ENCODE assay signal across 16 mouse cellular contexts in genomic region chr9:34921941-34922340, GRCm38 (mm10).
DNase-seq lines count a peak whose midpoint lies in the region; ATAC-seq and TF ChIP-seq lines count a peak whose summit lies in the region.
"Had no signal": no experiment of that assay in that cellular context is flagged by ENCODE, and none has a peak within 500 bp of the region (broad histone marks: within the 10 kb centered on the region; RNA-seq: fewer than 3 reads in every experiment).

No protein-coding gene starts in this region.

- TF ChIP-seq CTCF in layer of hippocampus, adult 2 months (conservative IDR thresholded peaks at IDR 0.05): no peak

- no peaks in the 10 kb centered on the region for H3K27me3 ChIP-seq in forebrain, embryonic 15.5 days
- no peaks in the 10 kb centered on the region for H3K27me3 ChIP-seq in forebrain, embryonic 11.5 days (ENCODE audit: control insufficient read depth, insufficient read depth, low read length)
- no peaks in the 10 kb centered on the region for H3K27me3 ChIP-seq in embryonic facial prominence, embryonic 12.5 days
- H3K27me3 ChIP-seq: heart, embryonic 15.5 days had no signal

- WGBS in forebrain, embryonic 15.5 days: 50% methylated on average over 1 of the region's 1 CpGs
- 86% methylated on average over 1 of the region's 1 CpGs for WGBS in forebrain, embryonic 11.5 days
- 81% methylated on average over 1 of the region's 1 CpGs for WGBS in embryonic facial prominence, embryonic 12.5 days

- no peak overlapping the region for H3K9ac ChIP-seq in forebrain, embryonic 15.5 days (replicated peaks)
- H3K9ac ChIP-seq in forebrain, embryonic 11.5 days (ENCODE audit: low read length): no peak overlapping the region
- no peak overlapping the region for H3K9ac ChIP-seq in embryonic facial prominence, embryonic 12.5 days
- H3K9ac ChIP-seq: heart, embryonic 15.5 days had no signal

- H3K27ac ChIP-seq in forebrain, embryonic 15.5 days (replicated peaks): peak overlapping the region; percentile 44; the same call in 1 of the 2 replicates
- H3K27ac ChIP-seq in forebrain, embryonic 11.5 days (ENCODE audit: low read depth, low read length): no peak overlapping the region
- H3K27ac ChIP-seq in layer of hippocampus, adult 2 months: peak overlapping the region; percentile 63
- H3K27ac ChIP-seq in embryonic facial prominence, embryonic 12.5 days: no peak overlapping the region
- H3K27ac ChIP-seq: heart, embryonic 15.5 days; kidney, postnatal 0 days; midbrain, embryonic 10.5 days had no signal

- H3K4me2 ChIP-seq in forebrain, embryonic 15.5 days (replicated peaks): no peak overlapping the region
- no peak overlapping the region for H3K4me2 ChIP-seq in forebrain, embryonic 11.5 days (ENCODE audit: low read depth, low read length, severe bottlenecking)
- no peak overlapping the region for H3K4me2 ChIP-seq in embryonic facial prominence, embryonic 12.5 days (replicated peaks)
- H3K4me2 ChIP-seq: heart, embryonic 15.5 days had no signal

- peaks cover 41% of the 10 kb centered on the region for H3K4me1 ChIP-seq in forebrain, embryonic 15.5 days
- no peaks in the 10 kb centered on the region for H3K4me1 ChIP-seq in forebrain, embryonic 11.5 days (replicated peaks; ENCODE audit: control insufficient read depth, insufficient read depth, low read length)
- H3K4me1 ChIP-seq in embryonic facial prominence, embryonic 12.5 days: no peaks in the 10 kb centered on the region
- H3K4me1 ChIP-seq: heart, embryonic 15.5 days had no signal

- DNase-seq in forebrain, embryonic 11.5 days (ENCODE audit: low spot score): no peak
- no peak for DNase-seq in layer of hippocampus, adult 2 months (ENCODE audit: low spot score in 2 of 2)
- no peak for DNase-seq in layer of hippocampus, adult 9-11 months
- DNase-seq in NIH3T3 (ENCODE audit: low read depth): peak; percentile 74
- DNase-seq in frontal cortex, postnatal 14 days (ENCODE audit: low spot score in 2 of 2): no peak
- DNase-seq: cerebellum, adult 18-20 months; heart, adult 11 months; lung, adult 18-20 months; lung, postnatal 36 days; thymus, postnatal 4 days had no signal

- no peaks in the 10 kb centered on the region for H3K36me3 ChIP-seq in forebrain, embryonic 15.5 days
- H3K36me3 ChIP-seq in forebrain, embryonic 11.5 days (ENCODE audit: control insufficient read depth, insufficient read depth, low read length): no peaks in the 10 kb centered on the region
- H3K36me3 ChIP-seq in embryonic facial prominence, embryonic 12.5 days: no peaks in the 10 kb centered on the region
- H3K36me3 ChIP-seq: heart, embryonic 15.5 days; midbrain, embryonic 10.5 days had no signal

- no peaks in the 10 kb centered on the region for H3K9me3 ChIP-seq in forebrain, embryonic 15.5 days
- H3K9me3 ChIP-seq in forebrain, embryonic 11.5 days (ENCODE audit: control insufficient read depth, low read length): no peaks in the 10 kb centered on the region
- H3K9me3 ChIP-seq in embryonic facial prominence, embryonic 12.5 days: no peaks in the 10 kb centered on the region
- H3K9me3 ChIP-seq: heart, embryonic 15.5 days; midbrain, embryonic 10.5 days had no signal

- no peak overlapping the region for H3K4me3 ChIP-seq in forebrain, embryonic 15.5 days
- H3K4me3 ChIP-seq in forebrain, embryonic 11.5 days (ENCODE audit: low read depth, low read length): no peak overlapping the region
- no peak overlapping the region for H3K4me3 ChIP-seq in layer of hippocampus, adult 2 months
- no peak overlapping the region for H3K4me3 ChIP-seq in embryonic facial prominence, embryonic 12.5 days
- H3K4me3 ChIP-seq: heart, embryonic 15.5 days; midbrain, embryonic 10.5 days had no signal

- ATAC-seq in forebrain, embryonic 15.5 days (replicated peaks): 0 out of 2 replicates have a peak, but pooled peaks have one; percentile 33
- ATAC-seq in forebrain, embryonic 11.5 days (replicated peaks; ENCODE audit: low FRiP score): no peak
- ATAC-seq in embryonic facial prominence, embryonic 12.5 days (ENCODE audit: insufficient number of reproducible peaks, insufficient read depth, low FRiP score, low TSS enrichment): 0 out of 2 replicates have a peak, but pooled peaks have one; percentile 47
- no peak for ATAC-seq in CD4-positive, CD25-positive, alpha-beta regulatory T cell, adult 4 months

Comparison
In these comparisons a context has a peak if more than half of its experiments do, and no peak if none do; other contexts are left out.
1. ATAC-seq: peak in forebrain, embryonic 15.5 days (single experiment) and embryonic facial prominence, embryonic 12.5 days (single experiment); none in forebrain, embryonic 11.5 days (single experiment) and CD4-positive, CD25-positive, alpha-beta regulatory T cell, adult 4 months (single experiment).
2. H3K27ac ChIP-seq: peak in forebrain, embryonic 15.5 days (single experiment) and layer of hippocampus, adult 2 months (single experiment); none in forebrain, embryonic 11.5 days (single experiment) and embryonic facial prominence, embryonic 12.5 days (single experiment).